In the genomic region with DNA sequence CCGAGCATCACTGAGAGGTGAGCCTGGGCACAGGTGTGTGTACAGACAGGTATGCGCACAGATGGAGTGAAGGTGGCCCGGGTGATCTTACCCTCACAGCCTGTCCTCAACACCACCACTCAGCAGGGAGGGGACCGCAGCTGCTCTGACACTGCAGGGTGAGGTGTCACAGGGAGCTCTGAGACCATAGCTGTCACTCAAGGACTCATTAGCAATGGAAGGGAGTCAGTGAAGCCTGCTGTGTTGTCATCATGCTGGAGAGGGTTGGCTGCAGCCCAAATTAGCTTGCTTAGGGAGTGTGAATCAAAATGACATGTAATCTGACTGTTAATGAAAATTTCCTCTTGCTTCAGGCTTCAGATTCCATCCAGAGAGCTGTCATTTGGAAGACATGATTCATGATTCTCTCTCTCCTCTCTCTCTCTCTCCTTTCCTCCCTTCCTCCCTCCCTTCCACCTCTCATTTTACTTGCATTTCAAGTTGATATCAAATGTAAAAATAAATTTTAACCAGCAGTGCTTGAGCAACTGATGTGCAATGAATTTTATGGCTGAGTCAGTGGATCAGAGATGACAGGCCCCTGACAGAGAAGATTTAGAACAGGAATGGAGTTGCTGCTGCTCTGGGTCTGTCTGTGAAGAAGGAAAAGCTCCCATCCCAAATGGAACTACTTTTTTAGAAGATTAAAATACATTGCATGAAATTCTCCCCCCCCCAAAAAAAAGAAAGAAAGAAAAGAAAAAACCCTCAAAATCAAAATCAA, we compare ENCODE assay signal across 8 mouse cellular contexts.
DNase-seq lines count a peak whose midpoint lies in the region; ATAC-seq and TF ChIP-seq lines count a peak whose summit lies in the region.

No protein-coding gene starts in this region.

- H3K9ac ChIP-seq in limb, embryonic 13.5 days: no peak overlapping the region
- no peak overlapping the region for H3K9ac ChIP-seq in embryonic facial prominence, embryonic 12.5 days

- H3K36me3 ChIP-seq in limb, embryonic 13.5 days: no peaks in the 10 kb centered on the region
- H3K36me3 ChIP-seq in limb, embryonic 10.5 days: no peaks in the 10 kb centered on the region
- H3K36me3 ChIP-seq in embryonic facial prominence, embryonic 12.5 days: no peaks in the 10 kb centered on the region
- no peaks in the 10 kb centered on the region for H3K36me3 ChIP-seq in heart, embryonic 10.5 days

- 0 out of 2 replicates have a peak, but pooled peaks have one; percentile 28 for ATAC-seq in limb, embryonic 13.5 days (ENCODE audit: low FRiP score, low read depth)
- ATAC-seq in embryonic facial prominence, embryonic 12.5 days (ENCODE audit: insufficient number of reproducible peaks, insufficient read depth, low FRiP score, low TSS enrichment): peak; percentile 75; the same call in 1 of the 2 replicates

- WGBS in limb, embryonic 13.5 days: 44% methylated on average over 4 of the region's 4 CpGs
- 41% methylated on average over 4 of the region's 4 CpGs for WGBS in limb, embryonic 10.5 days
- WGBS in embryonic facial prominence, embryonic 12.5 days: 49% methylated on average over 4 of the region's 4 CpGs
- 33% methylated on average over 4 of the region's 4 CpGs for WGBS in heart, embryonic 10.5 days

- no peaks in the 10 kb centered on the region for H3K9me3 ChIP-seq in limb, embryonic 13.5 days
- H3K9me3 ChIP-seq in limb, embryonic 10.5 days (replicated peaks): no peaks in the 10 kb centered on the region
- H3K9me3 ChIP-seq in embryonic facial prominence, embryonic 12.5 days: no peaks in the 10 kb centered on the region
- H3K9me3 ChIP-seq in heart, embryonic 10.5 days: no peaks in the 10 kb centered on the region

- no peak overlapping the region for H3K27ac ChIP-seq in limb, embryonic 13.5 days
- no peak overlapping the region for H3K27ac ChIP-seq in limb, embryonic 10.5 days
- H3K27ac ChIP-seq in embryonic facial prominence, embryonic 12.5 days: no peak overlapping the region
- H3K27ac ChIP-seq in layer of hippocampus, adult 2 months: no peak overlapping the region
- no peak overlapping the region for H3K27ac ChIP-seq in heart, embryonic 10.5 days

- no peak overlapping the region for H3K4me3 ChIP-seq in limb, embryonic 13.5 days
- no peak overlapping the region for H3K4me3 ChIP-seq in limb, embryonic 10.5 days
- no peak overlapping the region for H3K4me3 ChIP-seq in embryonic facial prominence, embryonic 12.5 days
- no peak overlapping the region for H3K4me3 ChIP-seq in layer of hippocampus, adult 2 months
- H3K4me3 ChIP-seq in heart, embryonic 10.5 days: no peak overlapping the region

- H3K4me1 ChIP-seq in limb, embryonic 13.5 days: no peaks in the 10 kb centered on the region
- H3K4me1 ChIP-seq in limb, embryonic 10.5 days: no peaks in the 10 kb centered on the region; the same call in 1 of the 2 replicates
- H3K4me1 ChIP-seq in embryonic facial prominence, embryonic 12.5 days: 0 out of 2 replicates have a peak, but pooled peaks cover 3% of the 10 kb centered on the region
- H3K4me1 ChIP-seq in heart, embryonic 10.5 days: peaks cover 4% of the 10 kb centered on the region; the same call in 1 of the 2 replicates

- H3K27me3 ChIP-seq in limb, embryonic 13.5 days: no peaks in the 10 kb centered on the region
- H3K27me3 ChIP-seq in limb, embryonic 10.5 days (ENCODE audit: low read depth, poor library complexity, severe bottlenecking): no peaks in the 10 kb centered on the region
- H3K27me3 ChIP-seq in embryonic facial prominence, embryonic 12.5 days: no peaks in the 10 kb centered on the region
- no peaks in the 10 kb centered on the region for H3K27me3 ChIP-seq in heart, embryonic 10.5 days (ENCODE audit: insufficient read depth, poor library complexity, severe bottlenecking)

- H3K4me2 ChIP-seq in limb, embryonic 13.5 days (replicated peaks): no peak overlapping the region
- H3K4me2 ChIP-seq in embryonic facial prominence, embryonic 12.5 days (replicated peaks): no peak overlapping the region

- no peak for TF ChIP-seq CTCF in layer of hippocampus, adult 2 months (conservative IDR thresholded peaks at IDR 0.05)

- DNase-seq in limb, embryonic 10.5 days (ENCODE audit: low spot score): no peak
- DNase-seq in layer of hippocampus, adult 2 months (ENCODE audit: low spot score in 2 of 2): peak; percentile 58 to 83
- DNase-seq in retina, adult 2 months (ENCODE audit: low read depth, low spot score): peak; percentile 20
- no peak for DNase-seq in heart, embryonic 10.5 days (ENCODE audit: low spot score)
- DNase-seq in lung, adult 18-20 months: no peak
- no peak for DNase-seq in lung, postnatal 36 days

Comparison
In these comparisons a context has a peak if more than half of its experiments do, and no peak if none do; other contexts are left out.
1. DNase-seq: peak in layer of hippocampus, adult 2 months (2 of 2) and retina, adult 2 months (single experiment); none in limb, embryonic 10.5 days (single experiment), heart, embryonic 10.5 days (single experiment), lung, adult 18-20 months (0 of 2) and lung, postnatal 36 days (single experiment).